Mouse (Mus musculus): ENCODE results near the gene Slc38a4. TPM values are rescaled to one million over a fixed set of nuclear protein-coding genes. Genes with fewer than 3 reads are reported as not detected.

Gene Slc38a4
- 10 to 100 TPM; 30.2 to 62.8 TPM for total RNA-seq (2021)
- long read RNA-seq, experiment 1, transcript Slc38a4-203 (16 exons, 1,963 nt): major isoform, 9 of 25 reads
- long read RNA-seq, experiment 1, partial matches to known transcripts: 1 of 25 reads
- long read RNA-seq, experiment 1, other reads (novel, unspliced or antisense): 8 of 25 reads
- long read RNA-seq, experiment 2, transcript Slc38a4-201 (16 exons, 3,932 nt): major isoform, 30 of 38 reads
- long read RNA-seq, experiment 2, partial matches to known transcripts: 4 of 38 reads
- long read RNA-seq, experiment 2, other reads (novel, unspliced or antisense): 4 of 38 reads

DNA sequence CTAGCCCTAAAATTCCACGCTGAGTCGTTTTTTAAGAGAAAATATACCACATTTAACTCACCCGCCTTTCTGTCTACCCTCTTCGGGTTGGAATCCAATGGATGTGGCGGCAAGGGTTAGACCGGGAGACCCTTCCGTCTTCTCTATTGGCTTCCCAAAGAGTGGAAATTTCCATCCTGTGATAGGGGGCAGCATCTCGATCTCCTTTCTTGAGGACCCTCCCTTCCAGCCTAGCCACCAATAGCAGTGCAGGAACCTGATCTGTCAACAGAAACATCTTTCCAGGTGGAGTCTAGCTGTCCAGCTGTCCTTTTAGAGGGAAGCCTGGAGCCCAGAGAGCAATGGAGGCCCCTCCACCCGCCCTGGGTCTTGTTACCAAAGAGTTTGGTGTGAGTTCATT lies at the start of gene Slc38a4:
Gene Slc38a4, minus strand, starts transcription at position 163 of the 400 bp plus-strand sequence.
- no peak for DNase-seq (ENCODE audit: low spot score in 2 of 2)

DNA sequence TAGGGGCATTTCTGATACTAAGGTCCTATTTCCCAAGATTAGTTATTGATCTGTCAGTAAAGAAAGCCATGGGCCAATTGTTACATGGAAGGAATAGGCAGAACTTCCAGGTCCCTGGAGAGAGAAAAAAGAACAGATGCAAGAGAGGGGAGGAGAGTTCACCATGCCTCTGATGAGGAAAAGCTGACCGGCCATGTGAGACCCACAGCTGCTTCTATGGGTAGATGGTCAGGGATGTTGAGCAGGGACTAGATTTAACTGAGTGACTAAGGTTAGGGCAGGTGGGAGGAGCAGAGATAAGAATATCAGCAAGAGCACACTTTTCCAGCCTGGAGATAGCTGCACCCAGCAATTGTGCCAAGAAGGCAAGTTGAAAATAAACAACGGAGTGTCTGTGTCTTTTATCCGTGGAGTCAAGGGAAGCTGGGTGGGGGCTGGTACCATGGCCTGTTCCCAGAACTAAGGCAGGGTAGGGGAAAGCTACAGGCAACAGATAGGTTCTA lies 49.2 kb upstream of the Slc38a4 start:
- DNase-seq (ENCODE audit: low spot score in 2 of 2): no peak

- DNase-seq (ENCODE audit: low spot score in 2 of 2): no peak
These were observed 48.3 kb upstream of the Slc38a4 start for GRCm38 (mm10) chr15:97104048-97104447.

GRCm38 (mm10) chr15:97102811-97103210 lies 47.1 kb upstream of the Slc38a4 start:
- peak in 1 of 2 experiments; percentile 15 for DNase-seq (ENCODE audit: low spot score in 2 of 2)

- DNase-seq (ENCODE audit: low spot score in 2 of 2): no peak
These were observed 46.4 kb upstream of the Slc38a4 start for GRCm38 (mm10) chr15:97102181-97102580.

DNA sequence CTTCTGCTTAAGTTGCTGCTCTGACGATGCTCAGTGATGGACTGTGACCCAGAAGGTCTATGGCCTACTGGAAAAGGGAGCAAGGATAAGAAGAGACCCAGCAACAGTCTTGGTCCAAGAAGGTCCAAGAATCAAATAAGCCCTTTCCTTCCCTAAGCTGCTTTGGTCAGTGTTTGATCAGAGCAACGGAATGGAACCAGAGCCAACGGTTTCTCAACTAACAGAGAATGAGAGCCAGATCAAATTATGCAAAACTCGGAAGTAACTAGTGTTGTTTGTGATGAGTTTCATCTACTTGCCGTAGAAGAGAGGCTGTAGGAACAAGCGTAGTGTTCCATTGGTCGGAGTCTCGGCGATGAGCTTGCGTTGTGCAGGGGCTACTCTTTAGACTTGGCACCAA lies 43.3 kb upstream of the Slc38a4 start:
- no peak for DNase-seq (ENCODE audit: low spot score in 2 of 2)

DNA sequence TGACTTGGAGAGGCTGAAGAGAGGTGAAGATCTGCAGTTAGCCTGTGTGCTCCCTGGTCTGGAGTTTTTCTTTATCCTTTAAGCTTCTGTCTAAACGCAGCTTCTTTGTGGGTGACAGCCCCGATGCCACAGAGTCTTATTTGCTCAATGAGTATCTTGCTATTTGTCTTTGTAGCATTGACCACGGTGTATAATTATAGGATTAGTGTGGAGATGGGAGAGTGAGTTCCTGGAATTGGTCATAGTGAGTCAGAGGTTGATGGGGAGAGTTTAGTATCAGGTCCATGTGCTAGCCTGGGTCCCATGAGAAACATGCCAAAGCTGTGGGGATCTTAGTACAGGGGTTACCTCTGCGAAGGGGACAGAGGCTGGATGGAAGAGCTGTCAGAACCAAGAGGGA lies 41.8 kb upstream of the Slc38a4 start:
- DNase-seq (ENCODE audit: low spot score in 2 of 2): no peak

- DNase-seq (ENCODE audit: low spot score in 2 of 2): no peak
These were observed 33.8 kb upstream of the Slc38a4 start for GRCm38 (mm10) chr15:97089526-97089925.

DNA sequence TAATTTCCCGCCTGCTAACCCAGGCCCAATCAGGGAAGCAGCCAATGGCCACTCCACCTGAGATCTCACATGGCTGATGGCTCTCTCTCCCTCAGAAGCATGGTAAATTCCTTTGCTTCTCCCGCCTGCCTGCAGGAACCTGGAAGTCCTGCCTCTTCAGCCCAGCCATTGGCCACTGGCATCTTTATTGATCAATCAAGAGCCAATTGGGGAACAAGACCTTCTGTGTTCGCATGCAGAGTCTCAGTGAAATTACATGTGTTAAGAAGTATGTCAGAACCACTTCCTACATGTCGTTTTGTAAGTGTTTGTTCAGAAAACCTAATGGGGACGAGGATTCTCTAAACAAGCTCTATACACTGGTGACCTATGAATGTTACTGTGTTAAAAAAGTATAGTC lies 30.1 kb upstream of the Slc38a4 start:
- DNase-seq (ENCODE audit: low spot score in 2 of 2): no peak

DNA sequence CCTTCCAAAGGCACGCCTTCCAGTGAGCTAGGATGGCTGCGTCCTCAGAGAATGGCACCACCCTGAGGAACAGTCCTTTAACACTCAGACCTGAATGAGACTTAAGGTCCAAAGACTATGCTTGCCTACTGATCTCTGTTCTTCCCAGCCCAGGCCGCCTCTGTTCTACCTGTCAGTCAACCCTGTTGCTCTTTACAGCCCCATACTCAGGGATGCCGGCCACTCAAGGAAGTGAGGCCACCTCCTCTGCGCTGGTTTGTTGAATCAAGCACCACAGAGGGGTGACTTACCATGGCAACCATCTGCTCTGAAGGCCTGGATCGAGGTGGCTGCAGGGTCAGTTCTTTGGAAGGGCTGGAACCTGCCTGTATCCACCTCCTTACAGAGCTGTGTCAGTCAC lies 21.9 kb upstream of the Slc38a4 start:
- no peak for DNase-seq (ENCODE audit: low spot score in 2 of 2)

GRCm38 (mm10) chr15:97076092-97076491 lies 20.3 kb upstream of the Slc38a4 start:
- no peak for DNase-seq (ENCODE audit: low spot score in 2 of 2)

DNA sequence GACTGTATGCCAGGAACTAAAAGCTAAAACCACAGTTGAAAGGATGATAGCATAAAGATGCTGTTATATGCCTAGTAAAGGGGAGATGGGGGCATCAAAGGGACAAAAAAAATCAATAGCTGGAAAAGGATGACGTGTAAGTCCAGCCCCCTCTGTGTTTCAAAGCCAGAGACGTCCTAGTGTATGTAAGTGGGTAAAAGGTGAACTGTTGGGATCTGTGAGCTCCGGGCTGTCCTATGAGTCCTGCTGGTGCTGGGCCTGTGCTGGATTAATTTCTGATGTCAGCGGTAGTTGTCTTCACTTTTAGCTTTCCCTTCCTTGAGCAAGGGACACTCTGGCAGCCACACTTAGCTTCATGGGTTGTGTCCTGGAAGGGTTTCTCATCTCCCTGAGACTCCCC lies 19.5 kb upstream of the Slc38a4 start:
- no peak for DNase-seq (ENCODE audit: low spot score in 2 of 2)

- DNase-seq (ENCODE audit: low spot score in 2 of 2): no peak
These were observed 17.4 kb upstream of the Slc38a4 start for GRCm38 (mm10) chr15:97072859-97073826.

DNA sequence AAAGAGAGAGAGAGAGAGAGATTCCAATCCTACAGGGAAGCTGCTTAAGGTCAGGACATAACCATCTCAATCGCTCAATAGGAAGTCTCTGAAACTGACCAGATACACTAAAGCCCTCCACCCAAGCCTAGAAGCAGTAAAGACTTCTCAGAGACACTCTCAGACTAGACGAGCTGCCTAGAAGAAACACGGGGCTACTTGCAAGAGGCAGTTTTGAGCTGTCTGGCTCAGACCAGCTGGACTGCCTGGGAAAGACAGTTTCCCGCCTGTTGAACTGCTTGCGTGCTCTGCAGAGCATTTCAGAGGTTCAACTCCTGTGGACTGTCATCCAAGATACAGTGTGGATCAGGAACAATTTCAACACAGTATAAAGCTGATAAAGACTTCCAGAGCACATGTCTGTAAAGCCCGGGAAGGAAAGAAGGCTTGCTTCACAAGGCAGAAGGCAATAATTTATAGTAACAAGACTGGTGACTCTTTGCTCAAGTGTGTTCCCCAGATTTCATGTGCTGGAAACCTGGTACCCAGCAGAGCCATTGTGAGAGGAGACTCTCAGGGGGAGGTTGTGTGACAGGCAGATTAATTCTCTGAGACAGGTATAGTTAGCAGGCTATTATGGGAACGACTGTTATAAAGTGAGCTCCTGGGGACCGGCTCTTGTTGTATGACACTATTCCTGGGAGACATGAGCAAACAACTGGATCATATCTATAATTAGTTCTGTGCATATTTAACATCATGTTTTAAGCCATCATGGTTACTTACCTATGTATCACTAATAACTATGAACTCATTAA lies 11.8 kb upstream of the Slc38a4 start:
- DNase-seq (ENCODE audit: low spot score in 2 of 2): no peak

GRCm38 (mm10) chr15:97066937-97067336 lies 11.2 kb upstream of the Slc38a4 start:
- no peak for DNase-seq (ENCODE audit: low spot score in 2 of 2)

GRCm38 (mm10) chr15:97063211-97063610 lies 7.5 kb upstream of the Slc38a4 start:
- no peak for DNase-seq (ENCODE audit: low spot score in 2 of 2)

- no peak for DNase-seq (ENCODE audit: low spot score in 2 of 2)
These were observed 5.2 kb upstream of the Slc38a4 start for GRCm38 (mm10) chr15:97060973-97061372.

DNA sequence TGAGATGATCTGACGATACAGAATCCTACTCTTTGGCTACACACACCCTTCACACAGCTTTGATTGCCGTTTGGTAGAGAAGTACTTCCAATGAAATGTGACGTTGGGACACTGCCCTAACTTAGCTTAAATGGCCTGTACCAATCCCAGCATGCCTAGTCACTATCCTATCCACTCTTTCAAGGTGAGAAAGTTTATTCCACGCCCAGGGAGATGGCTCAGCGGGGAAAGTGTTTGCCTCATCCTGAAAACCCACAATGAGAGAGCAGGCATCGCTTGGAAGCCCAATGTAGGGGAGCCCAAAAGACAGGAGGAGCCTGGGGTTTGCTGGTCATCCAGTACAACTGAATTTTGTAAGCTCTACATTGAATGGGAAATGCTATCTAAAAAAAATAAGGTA lies 4.8 kb upstream of the Slc38a4 start:
- DNase-seq (ENCODE audit: low spot score in 2 of 2): no peak

DNA sequence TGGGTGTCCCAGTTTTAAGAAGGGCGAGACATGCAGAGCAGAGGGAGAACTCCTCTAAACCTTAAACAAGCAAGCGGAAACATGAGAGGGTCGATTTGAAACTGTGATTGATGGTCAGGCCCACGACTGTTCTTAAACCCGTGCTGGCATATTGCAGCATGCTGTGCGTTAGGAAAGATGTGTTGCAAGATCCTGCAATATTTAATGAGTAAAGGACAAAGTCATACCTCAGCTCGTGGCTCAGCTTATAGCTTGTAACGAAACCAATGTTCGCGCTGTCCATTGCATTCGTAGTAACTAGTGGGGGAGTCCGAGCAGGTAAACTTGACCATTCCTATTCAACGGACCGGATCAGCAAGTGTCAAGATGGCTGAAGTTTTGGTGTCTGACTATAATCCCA lies 4.3 kb upstream of the Slc38a4 start:
- DNase-seq (ENCODE audit: low spot score in 2 of 2): no peak

- DNase-seq (ENCODE audit: low spot score in 2 of 2): no peak
These were observed 3.6 kb upstream of the Slc38a4 start for GRCm38 (mm10) chr15:97059071-97060041.

Data from adrenal gland, postnatal 4 days (tissue).